ENCODE assay signal across 10 mouse cellular contexts in genomic region chr17:71164991-71165390, GRCm38 (mm10). TPM values are rescaled to one million over a fixed set of nuclear protein-coding genes. Genes with fewer than 3 reads are reported as not detected.
A peak's percentile ranks its signal among the peaks of the same experiment; 100 is the strongest.
DNase-seq lines count a peak whose midpoint lies in the region; ATAC-seq and TF ChIP-seq lines count a peak whose summit lies in the region.
"Had no signal": no experiment of that assay in that cellular context is flagged by ENCODE, and none has a peak within 500 bp of the region (broad histone marks: within the 10 kb centered on the region; RNA-seq: fewer than 3 reads in every experiment).

No protein-coding gene starts in this region.

- peak; percentile 73 for ATAC-seq in erythroblast, adult 5-6 weeks (replicated peaks; ENCODE audit: low FRiP score, poor library complexity, severe bottlenecking)
- ATAC-seq in liver, embryonic 15.5 days (ENCODE audit: insufficient read depth) = peak; percentile 76
- ATAC-seq in midbrain, embryonic 13.5 days = no peak
- ATAC-seq: activated CD4-positive, CD25-positive, alpha-beta regulatory T cell, adult 4 months had no signal

- no peak for TF ChIP-seq POLR2A in kidney, adult 2 months (IDR thresholded peaks at IDR 0.05; ENCODE audit: low read depth, low read length)

- no peak overlapping the region for H3K4me3 ChIP-seq in kidney, adult 2 months (ENCODE audit: insufficient read depth, low read depth, low read length)
- no peak overlapping the region for H3K4me3 ChIP-seq in liver, embryonic 15.5 days (replicated peaks)
- H3K4me3 ChIP-seq in midbrain, embryonic 13.5 days (replicated peaks) = no peak overlapping the region
- H3K4me3 ChIP-seq: limb, embryonic 12.5 days had no signal

- H3K36me3 ChIP-seq in kidney, adult 2 months (ENCODE audit: control insufficient read depth, insufficient read depth, low read length) = no peaks in the 10 kb centered on the region
- no peaks in the 10 kb centered on the region for H3K36me3 ChIP-seq in liver, embryonic 15.5 days (replicated peaks)
- no peaks in the 10 kb centered on the region for H3K36me3 ChIP-seq in midbrain, embryonic 13.5 days
- H3K36me3 ChIP-seq: limb, embryonic 12.5 days had no signal

- TF ChIP-seq CTCF in kidney, adult 2 months (conservative IDR thresholded peaks at IDR 0.05; ENCODE audit: insufficient read depth, insufficient read length, low read depth, low read length) = no peak

- H3K4me1 ChIP-seq in kidney, adult 2 months (ENCODE audit: control insufficient read depth, insufficient read depth, low read length) = peaks cover 7% of the 10 kb centered on the region; the same call in 1 of the 2 replicates
- peaks cover 45% of the 10 kb centered on the region for H3K4me1 ChIP-seq in liver, embryonic 15.5 days (replicated peaks)
- H3K4me1 ChIP-seq in midbrain, embryonic 13.5 days (replicated peaks) = peaks cover under 1% of the 10 kb centered on the region; the same call in 1 of the 2 replicates

- WGBS in kidney, adult 2 months = 56% methylated on average over 6 of the region's 6 CpGs
- WGBS in liver, embryonic 15.5 days (ENCODE audit: insufficient replicate concordance) = 30% methylated on average over 6 of the region's 6 CpGs
- 83% methylated on average over 6 of the region's 6 CpGs for WGBS in midbrain, embryonic 13.5 days

- intact Hi-C loops in gastrocnemius, postnatal 36 days (cut with DNase I) = no loop called here

- no peak overlapping the region for H3K9ac ChIP-seq in liver, embryonic 15.5 days
- no peak overlapping the region for H3K9ac ChIP-seq in midbrain, embryonic 13.5 days (replicated peaks)
- H3K9ac ChIP-seq: limb, embryonic 12.5 days had no signal

- H3K27ac ChIP-seq in kidney, adult 2 months (ENCODE audit: insufficient read depth, low read depth, low read length) = no peak overlapping the region
- 0 out of 2 replicates have a peak overlapping the region, but pooled peaks have one; percentile 33 for H3K27ac ChIP-seq in liver, embryonic 15.5 days (replicated peaks)
- H3K27ac ChIP-seq in midbrain, embryonic 13.5 days = no peak overlapping the region
- H3K27ac ChIP-seq: limb, embryonic 12.5 days had no signal

- no peak overlapping the region for H3K4me2 ChIP-seq in liver, embryonic 15.5 days
- no peak overlapping the region for H3K4me2 ChIP-seq in midbrain, embryonic 13.5 days (replicated peaks)
- H3K4me2 ChIP-seq: limb, embryonic 12.5 days had no signal

- no peaks in the 10 kb centered on the region for H3K9me3 ChIP-seq in liver, embryonic 15.5 days (replicated peaks)
- no peaks in the 10 kb centered on the region for H3K9me3 ChIP-seq in midbrain, embryonic 13.5 days
- H3K9me3 ChIP-seq: limb, embryonic 12.5 days had no signal

- no peaks in the 10 kb centered on the region for H3K27me3 ChIP-seq in kidney, adult 2 months (replicated peaks; ENCODE audit: control insufficient read depth, insufficient read depth, low read length)
- H3K27me3 ChIP-seq in liver, embryonic 15.5 days = no peaks in the 10 kb centered on the region
- H3K27me3 ChIP-seq in midbrain, embryonic 13.5 days = no peaks in the 10 kb centered on the region
- H3K27me3 ChIP-seq: limb, embryonic 12.5 days had no signal

- DNase-seq in kidney, adult 2 months = peak; percentile 58
- no peak for DNase-seq in kidney, adult 8-10 months
- peak; percentile 14 to 29 for DNase-seq in B cell, adult 2 months
- DNase-seq in gastrocnemius, postnatal 36 days = no peak
- no peak for DNase-seq in ovary, postnatal 10 days (ENCODE audit: low spot score)

RNA-seq across cellular contexts. Expression of gene Lpin2, which starts 17.4 kb away (rescaled TPM):
- 17.7 and 20.5 TPM in 2 replicates for polyA plus RNA-seq in kidney, adult 2 months (2012; rRNA removed)
- 751 and 838 TPM in 2 replicates for total RNA-seq in erythroblast, adult 5-6 weeks (2015; ENCODE audit: low replicate concordance)
- 1,646 and 2,072 TPM in 2 replicates for total RNA-seq in erythroblast, adult 5-6 weeks (2017; ENCODE audit: low replicate concordance)
- 42.3 and 46.7 TPM in 2 replicates for polyA plus RNA-seq in liver, embryonic 15.5 days (2015; fragmentation: Nextera tagmentation; extraction: Ambion mirVana)
- 35.3 and 35.5 TPM in 2 replicates for polyA plus RNA-seq in midbrain, embryonic 13.5 days (2015; fragmentation: Nextera tagmentation; extraction: Ambion mirVana)
- total RNA-seq in gastrocnemius, postnatal 36 days (2021) = 1 to 10 TPM; 2.6 to 3.5 TPM

Comparison
In these comparisons a context has a peak if more than half of its experiments do, and no peak if none do; other contexts are left out.
1. DNase-seq: peak in kidney, adult 2 months (single experiment) and B cell, adult 2 months (2 of 2); none in kidney, adult 8-10 months (0 of 2), gastrocnemius, postnatal 36 days (0 of 2) and ovary, postnatal 10 days (single experiment).